In the genomic region with DNA sequence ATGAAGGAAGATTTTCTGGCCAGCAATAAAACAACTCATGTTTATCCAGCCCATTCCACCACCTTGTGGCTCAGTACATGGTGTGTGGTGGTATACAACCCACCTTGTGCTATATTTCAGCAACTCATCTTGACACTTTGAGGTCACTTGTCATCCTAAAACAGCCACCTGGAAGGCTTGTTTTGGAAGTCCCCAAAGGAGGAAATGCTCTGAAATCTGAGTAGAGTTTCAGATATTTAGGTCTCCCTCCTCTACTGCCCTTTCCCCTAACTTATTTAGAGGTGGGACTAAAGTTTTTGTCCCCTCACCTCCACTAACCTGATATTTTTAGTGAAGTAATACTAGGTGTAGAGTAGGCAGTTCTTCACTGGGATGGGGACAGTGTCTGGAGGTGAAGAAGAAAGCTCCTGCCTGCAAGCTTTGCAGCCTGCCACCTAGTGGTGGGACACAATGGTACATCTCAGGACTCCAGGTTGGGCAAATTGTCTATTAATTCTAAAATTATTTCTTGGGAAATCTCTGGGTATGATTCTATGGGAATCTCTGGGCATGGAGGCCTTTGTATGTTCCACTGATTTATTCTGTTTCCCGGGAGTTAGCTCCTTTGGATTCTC, we compare ENCODE assay signal across 8 mouse cellular contexts. TPM values are rescaled to one million over a fixed set of nuclear protein-coding genes. Genes with fewer than 3 reads are reported as not detected.
DNase-seq lines count a peak whose midpoint lies in the region; ATAC-seq lines count a peak whose summit lies in the region.

No protein-coding gene starts in this region.

- no peak overlapping the region for H3K4me3 ChIP-seq in intestine, embryonic 16.5 days (ENCODE audit: low read length)
- H3K4me3 ChIP-seq in limb, embryonic 12.5 days (replicated peaks) = no peak overlapping the region
- 0 out of 2 replicates have a peak overlapping the region, but pooled peaks have one; percentile 82 for H3K4me3 ChIP-seq in midbrain, embryonic 15.5 days
- H3K4me3 ChIP-seq in stomach, embryonic 14.5 days (ENCODE audit: low read depth, low read length) = peak overlapping the region; percentile 57

- no peaks in the 10 kb centered on the region for H3K9me3 ChIP-seq in intestine, embryonic 16.5 days (ENCODE audit: control insufficient read depth, low read length)
- H3K9me3 ChIP-seq in limb, embryonic 12.5 days = no peaks in the 10 kb centered on the region
- no peaks in the 10 kb centered on the region for H3K9me3 ChIP-seq in midbrain, embryonic 15.5 days
- H3K9me3 ChIP-seq in stomach, embryonic 14.5 days (ENCODE audit: control insufficient read depth, low read depth, low read length) = no peaks in the 10 kb centered on the region

- intact Hi-C loops in gastrocnemius, postnatal 36 days (cut with DNase I) = no loop called here

- H3K27me3 ChIP-seq in intestine, embryonic 16.5 days (replicated peaks; ENCODE audit: control insufficient read depth, insufficient read depth, low read length) = no peaks in the 10 kb centered on the region
- no peaks in the 10 kb centered on the region for H3K27me3 ChIP-seq in limb, embryonic 12.5 days
- no peaks in the 10 kb centered on the region for H3K27me3 ChIP-seq in midbrain, embryonic 15.5 days (replicated peaks)
- H3K27me3 ChIP-seq in stomach, embryonic 14.5 days (ENCODE audit: control insufficient read depth, insufficient read depth, low read length) = no peaks in the 10 kb centered on the region

- 0 out of 2 replicates have a peak overlapping the region, but pooled peaks have one; percentile 92 for H3K4me2 ChIP-seq in intestine, embryonic 16.5 days (ENCODE audit: low read depth, low read length)
- H3K4me2 ChIP-seq in limb, embryonic 12.5 days = peak overlapping the region; percentile 66
- peak overlapping the region; percentile 58 for H3K4me2 ChIP-seq in midbrain, embryonic 15.5 days
- peak overlapping the region; percentile 67 for H3K4me2 ChIP-seq in stomach, embryonic 14.5 days (replicated peaks; ENCODE audit: low read depth, low read length)

- peak; percentile 34 to 41 for DNase-seq in urinary bladder, adult 18-20 months (ENCODE audit: low spot score in 2 of 2)
- no peak for DNase-seq in urinary bladder, postnatal 10 days (ENCODE audit: low spot score)
- peak; percentile 36 to 63 for DNase-seq in cerebellum, postnatal 4 days (ENCODE audit: low spot score in 2 of 2)
- peak; percentile 23 to 53 for DNase-seq in gastrocnemius, postnatal 36 days

- no peak for ATAC-seq in intestine, embryonic 16.5 days
- ATAC-seq in limb, embryonic 12.5 days (ENCODE audit: insufficient number of reproducible peaks, insufficient read depth, low FRiP score, low TSS enrichment, low read depth) = no peak
- ATAC-seq in midbrain, embryonic 15.5 days (replicated peaks) = no peak
- no peak for ATAC-seq in stomach, embryonic 14.5 days (ENCODE audit: insufficient number of reproducible peaks, insufficient read depth, low FRiP score, low read depth)

- H3K36me3 ChIP-seq in intestine, embryonic 16.5 days (ENCODE audit: control insufficient read depth, insufficient read depth, low read length) = no peaks in the 10 kb centered on the region
- H3K36me3 ChIP-seq in limb, embryonic 12.5 days = no peaks in the 10 kb centered on the region
- no peaks in the 10 kb centered on the region for H3K36me3 ChIP-seq in midbrain, embryonic 15.5 days (replicated peaks)
- H3K36me3 ChIP-seq in stomach, embryonic 14.5 days (ENCODE audit: control insufficient read depth, insufficient read depth, low read length) = no peaks in the 10 kb centered on the region

- H3K9ac ChIP-seq in intestine, embryonic 16.5 days (ENCODE audit: low read depth, low read length) = no peak overlapping the region
- no peak overlapping the region for H3K9ac ChIP-seq in limb, embryonic 12.5 days (replicated peaks)
- no peak overlapping the region for H3K9ac ChIP-seq in midbrain, embryonic 15.5 days
- no peak overlapping the region for H3K9ac ChIP-seq in stomach, embryonic 14.5 days (replicated peaks; ENCODE audit: low read depth, low read length)

- no peak overlapping the region for H3K27ac ChIP-seq in intestine, embryonic 16.5 days (ENCODE audit: low read length)
- no peak overlapping the region for H3K27ac ChIP-seq in limb, embryonic 12.5 days
- no peak overlapping the region for H3K27ac ChIP-seq in midbrain, embryonic 15.5 days
- H3K27ac ChIP-seq in stomach, embryonic 14.5 days (ENCODE audit: low read length) = no peak overlapping the region

- WGBS in intestine, embryonic 16.5 days = 40% methylated on average over 1 of the region's 1 CpGs
- WGBS in limb, embryonic 12.5 days = 35% methylated on average over 1 of the region's 1 CpGs
- 34% methylated on average over 1 of the region's 1 CpGs for whole genome bisulfite sequencing in midbrain, embryonic 15.5 days
- WGBS in stomach, embryonic 14.5 days = 28% methylated on average over 1 of the region's 1 CpGs

- H3K4me1 ChIP-seq in intestine, embryonic 16.5 days (ENCODE audit: control insufficient read depth, insufficient read depth, low read length) = peaks cover 9% of the 10 kb centered on the region
- H3K4me1 ChIP-seq in limb, embryonic 12.5 days (replicated peaks) = peaks cover 14% of the 10 kb centered on the region; the same call in 1 of the 2 replicates
- peaks cover 24% of the 10 kb centered on the region for H3K4me1 ChIP-seq in midbrain, embryonic 15.5 days
- peaks cover 5% of the 10 kb centered on the region; the same call in 1 of the 2 replicates for H3K4me1 ChIP-seq in stomach, embryonic 14.5 days (ENCODE audit: control insufficient read depth, insufficient read depth, low read length)

RNA-seq across cellular contexts. Expression of a gene that starts 2.5 kb away (rescaled TPM):
- total RNA-seq in gastrocnemius, postnatal 36 days (2021) = 1 to 10 TPM; 3.5 to 4.1 TPM
- polyA plus RNA-seq in intestine, embryonic 16.5 days (2015; fragmentation: Nextera tagmentation; extraction: Ambion mirVana) = 1.3 and 1.4 TPM in 2 replicates
- polyA plus RNA-seq in limb, embryonic 12.5 days (2016; fragmentation: Nextera tagmentation; extraction: Ambion mirVana) = 0.99 and 1.4 TPM in 2 replicates
- polyA plus RNA-seq in midbrain, embryonic 15.5 days (2015; fragmentation: Nextera tagmentation; extraction: Ambion mirVana) = 2.5 and 2.6 TPM in 2 replicates
- polyA plus RNA-seq in stomach, embryonic 14.5 days (2014; fragmentation: Nextera tagmentation; extraction: Ambion mirVana) = 3.6 and 4.3 TPM in 2 replicates

RNA-seq across cellular contexts. Expression of a gene that starts 17.7 kb away (rescaled TPM):
- 100 to 1,000 TPM; 205 to 207 TPM for total RNA-seq in gastrocnemius, postnatal 36 days (2021)
- 161 and 179 TPM in 2 replicates for polyA plus RNA-seq in intestine, embryonic 16.5 days (2015; fragmentation: Nextera tagmentation; extraction: Ambion mirVana)
- polyA plus RNA-seq in limb, embryonic 12.5 days (2016; fragmentation: Nextera tagmentation; extraction: Ambion mirVana) = 79.2 and 85.2 TPM in 2 replicates
- polyA plus RNA-seq in midbrain, embryonic 15.5 days (2015; fragmentation: Nextera tagmentation; extraction: Ambion mirVana) = 87.2 and 90.3 TPM in 2 replicates
- 107 and 108 TPM in 2 replicates for polyA plus RNA-seq in stomach, embryonic 14.5 days (2014; fragmentation: Nextera tagmentation; extraction: Ambion mirVana)

RNA-seq across cellular contexts. Expression of a gene that starts 30.8 kb away (rescaled TPM):
- total RNA-seq in gastrocnemius, postnatal 36 days (2021) = 1 to 10 TPM; 2.5 to 2.7 TPM
- polyA plus RNA-seq in intestine, embryonic 16.5 days (2015; fragmentation: Nextera tagmentation; extraction: Ambion mirVana) = 3.7 and 4.2 TPM in 2 replicates
- polyA plus RNA-seq in limb, embryonic 12.5 days (2016; fragmentation: Nextera tagmentation; extraction: Ambion mirVana) = 14.1 and 15.5 TPM in 2 replicates
- polyA plus RNA-seq in midbrain, embryonic 15.5 days (2015; fragmentation: Nextera tagmentation; extraction: Ambion mirVana) = 10.7 and 11.5 TPM in 2 replicates
- 6.3 and 7.6 TPM in 2 replicates for polyA plus RNA-seq in stomach, embryonic 14.5 days (2014; fragmentation: Nextera tagmentation; extraction: Ambion mirVana)

Comparison
In these comparisons a context has a peak if more than half of its experiments do, and no peak if none do; other contexts are left out.
1. H3K4me3 ChIP-seq: peak in midbrain, embryonic 15.5 days (single experiment) and stomach, embryonic 14.5 days (single experiment); none in intestine, embryonic 16.5 days (single experiment) and limb, embryonic 12.5 days (single experiment).
2. Peak in every context shown above with its lines, with median percentiles within 50 percentile points of each other: H3K4me2 ChIP-seq.